Mouse (Mus musculus) CH12.LX (cell line): ENCODE results near the gene Smtnl2. TPM values are rescaled to one million over a fixed set of nuclear protein-coding genes. Genes with fewer than 3 reads are reported as not detected.

ENCODE experiments used
- DNase-seq: peaks from one replicate; pipeline ENCODE4 v3.0.0-alpha.2; 2013; ENCODE audit errors: extremely low read depth
- H3K27ac ChIP-seq: 2 replicates; pipeline ENCODE4 v1.5.1; 2012; ENCODE audit warnings: low read depth, mild to moderate bottlenecking, control low read depth, moderate library complexity; ENCODE audit not compliant: insufficient read depth
- H3K27me3 ChIP-seq: replicated peaks from 2 replicates; pipeline ENCODE3; 2012; ENCODE audit warnings: inconsistent platforms
- H3K36me3 ChIP-seq, 2 experiments: replicated peaks in 1 of 2; 2 replicates each; pipeline versions ENCODE3 to v1.6.1; 2012; ENCODE audit warnings: inconsistent platforms in 1 of 2, low read length in 1 of 2, mild to moderate bottlenecking in 1 of 2, mixed read lengths in 1 of 2, moderate library complexity in 1 of 2; ENCODE audit not compliant: control insufficient read depth in 1 of 2, insufficient read depth in 1 of 2
- H3K4me1 ChIP-seq, 2 experiments: 2 replicates each; pipeline ENCODE4 v1.6.1; 2012; ENCODE audit warnings: inconsistent platforms in 1 of 2, moderate library complexity in 1 of 2; ENCODE audit not compliant: insufficient read depth in 2 of 2, control insufficient read depth in 1 of 2
- H3K4me2 ChIP-seq: 2 replicates; pipeline ENCODE4 v1.6.1; 2012; ENCODE audit warnings: low read depth, mild to moderate bottlenecking, control low read depth; ENCODE audit not compliant: poor library complexity, insufficient read depth, severe bottlenecking
- H3K4me3 ChIP-seq, 3 experiments: fragments of 150-350 bp in 1 of 3; sonication (generic) in 1 of 3; replicated peaks in 1 of 3; 2 replicates each; pipeline versions ENCODE3 to v1.5.1; 2011 to 2012; ENCODE audit warnings: low read depth in 2 of 3, low read length in 2 of 3, mild to moderate bottlenecking in 2 of 3, moderate library complexity in 2 of 3, control low read depth in 1 of 3, improper control_type of control experiment in 1 of 3, inconsistent platforms in 1 of 3, mixed read lengths in 1 of 3; ENCODE audit not compliant: poor library complexity in 1 of 3
- H3K79me2 ChIP-seq: replicated peaks from 2 replicates; pipeline ENCODE4 v1.6.1; 2012; ENCODE audit warnings: mild to moderate bottlenecking, moderate library complexity; ENCODE audit not compliant: control insufficient read depth, poor library complexity, insufficient read depth, severe bottlenecking; ENCODE audit errors: extremely low read depth
- H3K9ac ChIP-seq: 2 replicates; pipeline ENCODE4 v1.6.1; 2012; ENCODE audit warnings: low read depth, mild to moderate bottlenecking, control low read depth, moderate library complexity; ENCODE audit not compliant: insufficient read depth
- H3K9me3 ChIP-seq: replicated peaks from 2 replicates; pipeline ENCODE3; 2012; ENCODE audit warnings: low read length, inconsistent platforms, mixed read lengths
- CTCF ChIP-seq, 2 experiments: IDR thresholded peaks in 1 of 2; conservative IDR thresholded peaks in 1 of 2; 2 replicates each; pipeline ENCODE4 v1.5.1; 2011 to 2012; ENCODE audit warnings: low read depth in 2 of 2, low read length in 2 of 2, improper control_type of control experiment in 1 of 2, inconsistent platforms in 1 of 2, mild to moderate bottlenecking in 1 of 2, moderate library complexity in 1 of 2
- E2F4 ChIP-seq: IDR thresholded peaks from 2 replicates; pipeline ENCODE4 v1.6.1; 2011; ENCODE audit warnings: low read depth, low read length, improper control_type of control experiment; ENCODE audit not compliant: insufficient replicate concordance
- ELF1 ChIP-seq: IDR thresholded peaks from 2 replicates; pipeline ENCODE4 v1.6.1; 2014; ENCODE audit warnings: low read depth, mild to moderate bottlenecking, inconsistent platforms, low read length, improper control_type of control experiment
- ETS1 ChIP-seq: conservative IDR thresholded peaks from 2 replicates; pipeline ENCODE4 v1.6.1; 2012; ENCODE audit warnings: low read depth, mild to moderate bottlenecking, inconsistent platforms, low read length, improper control_type of control experiment, moderate library complexity
- HCFC1 ChIP-seq: IDR thresholded peaks from 2 replicates; pipeline ENCODE4 v1.6.1; 2012; ENCODE audit warnings: low read depth, mild to moderate bottlenecking, inconsistent platforms, low read length, improper control_type of control experiment
- IRF4 ChIP-seq: IDR thresholded peaks from 2 replicates; pipeline ENCODE4 v1.6.1; 2014; ENCODE audit warnings: low read depth, mild to moderate bottlenecking, inconsistent platforms, low read length, improper control_type of control experiment
- JUND ChIP-seq: conservative IDR thresholded peaks from 2 replicates; pipeline ENCODE4 v1.6.1; 2011; ENCODE audit warnings: low read depth, low read length, improper control_type of control experiment
- MAZ ChIP-seq: IDR thresholded peaks from 2 replicates; pipeline ENCODE4 v1.6.1; 2012; ENCODE audit warnings: low read depth, mild to moderate bottlenecking, inconsistent platforms, low read length, improper control_type of control experiment, moderate library complexity
- MEF2A ChIP-seq: IDR thresholded peaks from 2 replicates; pipeline ENCODE4 v1.6.1; 2014; ENCODE audit warnings: low read depth, mild to moderate bottlenecking, inconsistent platforms, low read length, improper control_type of control experiment, borderline replicate concordance
- MXI1 ChIP-seq: IDR thresholded peaks from 2 replicates; pipeline ENCODE4 v1.6.1; 2011; ENCODE audit warnings: mild to moderate bottlenecking, low read depth, low read length, improper control_type of control experiment
- NELFE ChIP-seq: IDR thresholded peaks from 2 replicates; pipeline ENCODE4 v1.6.1; 2011; ENCODE audit warnings: low read depth, low read length, improper control_type of control experiment
- POLR2A ChIP-seq: IDR thresholded peaks from 2 replicates; pipeline ENCODE4 v1.6.1; 2011; ENCODE audit warnings: low read depth, mild to moderate bottlenecking, improper control_type of control experiment, low read length
- POLR2AphosphoS2 ChIP-seq: IDR thresholded peaks from 2 replicates; pipeline ENCODE4 v1.6.1; 2011; ENCODE audit warnings: low read depth, low read length, improper control_type of control experiment
- RCOR1 ChIP-seq: conservative IDR thresholded peaks from 2 replicates; pipeline ENCODE4 v1.6.1; 2012; ENCODE audit warnings: low read depth, mild to moderate bottlenecking, inconsistent platforms, low read length, improper control_type of control experiment
- SIN3A ChIP-seq: IDR thresholded peaks from 2 replicates; pipeline ENCODE4 v1.6.1; 2012; ENCODE audit warnings: low read length, improper control_type of control experiment, inconsistent platforms
- SMC3 ChIP-seq: IDR thresholded peaks from 2 replicates; pipeline ENCODE4 v1.6.1; 2011; ENCODE audit warnings: low read depth, low read length, improper control_type of control experiment
- TBP ChIP-seq: conservative IDR thresholded peaks from 2 replicates; pipeline ENCODE4 v1.6.1; 2011; ENCODE audit warnings: low read depth, low read length, improper control_type of control experiment
- TCF12 ChIP-seq: IDR thresholded peaks from 2 replicates; pipeline ENCODE4 v1.6.1; 2014; ENCODE audit warnings: low read depth, mild to moderate bottlenecking, inconsistent platforms, low read length, improper control_type of control experiment
- ZNF384 ChIP-seq: IDR thresholded peaks from 2 replicates; pipeline ENCODE4 v1.6.1; 2012; ENCODE audit warnings: low read depth, low read length, improper control_type of control experiment, inconsistent platforms
- dilution Hi-C: fragments of 300-500 bp; cut with MboI; formaldehyde crosslinking; loops from 2 replicates; pipeline ENCODE4 v1.14.3; 2020; ENCODE audit warnings: low sequenced_read_pairs; ENCODE audit not compliant: extremely low pct_unique_long_range_greater_than_20kb, extremely low pct_ligation_motif_present
- in situ Hi-C: fragments of 300-500 bp; cut with MboI; formaldehyde crosslinking; loops from 3 replicates; pipeline ENCODE4 v1.14.3; 2019; ENCODE audit warnings: low sequenced_read_pairs, low pct_ligation_motif_present, low pct_unique_long_range_greater_than_20kb, mixed read lengths
- polyA plus RNA-seq: library from polyadenylated mRNA; unstranded; fragments of >175 nt; gene quantifications from 2 replicates; pipeline ENCODE4 v1.2.1, GENCODE M21; 2012; ENCODE audit warnings: low read depth; ENCODE audit not compliant: insufficient read length
- total RNA-seq, 2 experiments: library from RNA; depleted of rRNA; stranded (reverse); fragments of 300-350 nt in 1 of 2; fragments of >200 nt in 1 of 2; gene quantifications; 2 replicates each; pipeline ENCODE4 v1.2.3; 2012 to 2014

The Smtnl2 gene
- total and polyA plus RNA-seq, 3 experiments = 0.47 TPM; not detected in 1

DNA sequence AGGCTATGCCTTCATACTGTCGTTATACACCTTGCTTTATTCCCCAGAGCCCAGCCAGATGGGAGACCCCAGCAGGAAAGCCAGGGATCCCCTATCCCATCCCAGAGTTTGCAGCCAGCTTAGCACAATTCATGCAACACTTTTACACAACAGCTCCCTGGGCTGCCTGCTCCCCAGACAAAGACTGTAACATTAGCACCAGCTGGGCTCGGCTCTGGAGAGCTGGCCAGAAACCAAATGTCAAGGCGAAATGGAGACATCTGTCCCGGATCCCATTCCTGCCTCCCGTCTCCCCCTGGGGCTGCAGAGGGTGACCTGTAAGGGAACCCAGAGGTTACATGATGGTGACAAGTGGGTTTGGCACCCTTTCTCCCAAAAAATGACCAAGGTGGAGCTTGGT, 17.8 kb downstream of the Smtnl2 start:
- Histone ChIP-seq H3K4me1 (no peaks in the 10 kb centered on the region), H3K4me3 (no peak overlapping the region), H3K27me3 (peaks cover 86% of the 10 kb centered on the region), H3K36me3 (no peaks in the 10 kb centered on the region), H3K27ac (no peak overlapping the region), H3K9me3 (no peaks in the 10 kb centered on the region), H3K4me2 (no peak overlapping the region), H3K9ac (no peak overlapping the region)
- DNase-seq = no peak
- in situ Hi-C loops = no loop called here
- dilution Hi-C loops = no loop called here
- TF ChIP-seq MAZ (no peak), TCF12 (no peak), ELF1 (no peak), E2F4 (no peak), JUND (no peak), MEF2A (no peak), POLR2AphosphoS2 (no peak), RCOR1 (no peak), NELFE (no peak), IRF4 (no peak), SMC3 (no peak), HCFC1 (no peak)
- TF ChIP-seq, all 38 proteins: peak for 0
- H3K79me2 ChIP-seq = no peaks in the 10 kb centered on the region

DNA sequence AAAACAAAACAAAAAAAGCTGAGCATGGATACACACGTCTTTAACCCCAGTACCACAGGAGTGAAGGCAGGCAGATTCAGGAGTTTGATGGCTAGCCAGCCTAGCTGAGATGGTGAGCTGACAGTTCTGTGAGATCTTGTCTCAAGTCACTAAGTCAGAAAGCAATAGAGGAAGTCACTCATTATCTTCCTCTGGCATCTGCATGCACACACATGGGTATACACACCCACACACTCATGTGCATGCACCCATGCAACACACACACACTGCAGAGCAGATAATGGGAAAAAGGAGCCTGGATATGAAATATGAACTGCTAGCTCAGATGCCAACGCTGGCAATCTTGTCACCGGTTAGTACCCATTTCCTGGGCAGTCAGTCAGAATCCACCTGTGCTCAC, 18.3 kb downstream of the Smtnl2 start:
- peaks cover 88% of the 10 kb centered on the region for H3K27me3 ChIP-seq
- H3K79me2 ChIP-seq = no peaks in the 10 kb centered on the region
- no peak overlapping the region for H3K9ac ChIP-seq
- no peak overlapping the region for H3K27ac ChIP-seq
- DNase-seq = no peak
- H3K9me3 ChIP-seq = no peaks in the 10 kb centered on the region
- in situ Hi-C loops (no loop called here), dilution Hi-C loops (no loop called here)
- no peak overlapping the region for H3K4me2 ChIP-seq
- H3K4me3 ChIP-seq = no peak overlapping the region
- H3K4me1 ChIP-seq = no peaks in the 10 kb centered on the region
- H3K36me3 ChIP-seq = no peaks in the 10 kb centered on the region
- no peak for TF ChIP-seq POLR2A
- no peak for TF ChIP-seq CTCF (conservative IDR thresholded peaks at IDR 0.05 in 1 of 2, IDR thresholded peaks at IDR 0.05 in 1 of 2; ENCODE audit: low read depth in 2 of 2, low read length in 2 of 2)
- no peak for TF ChIP-seq ZNF384

DNA sequence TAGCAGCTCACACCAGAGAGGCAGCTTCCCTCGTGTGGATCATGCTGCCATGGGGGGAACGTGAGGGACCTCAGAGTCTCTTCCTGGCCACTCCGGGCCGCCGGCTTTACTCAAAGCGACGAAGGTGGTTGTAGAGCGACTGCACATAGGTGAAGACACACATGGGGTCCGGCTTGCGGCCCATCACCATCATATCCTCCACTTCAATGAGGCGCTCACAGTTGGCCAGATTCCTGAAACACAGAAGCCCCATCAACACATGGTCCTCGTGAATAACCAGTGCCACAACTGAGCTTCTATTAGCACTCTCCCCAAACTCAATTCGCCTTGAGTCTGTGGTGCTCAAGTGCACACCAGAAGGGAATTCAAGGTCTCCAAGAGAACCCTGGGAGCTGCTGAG, 20.3 kb downstream of the Smtnl2 start:
- Histone ChIP-seq H3K79me2 (no peaks in the 10 kb centered on the region), H3K27ac (no peak overlapping the region), H3K9me3 (no peaks in the 10 kb centered on the region), H3K36me3 (no peaks in the 10 kb centered on the region), H3K9ac (no peak overlapping the region), H3K27me3 (peaks cover 80% of the 10 kb centered on the region), H3K4me1 (no peaks in the 10 kb centered on the region), H3K4me3 (no peak overlapping the region), H3K4me2 (no peak overlapping the region)
- no peak for DNase-seq
- in situ Hi-C loops (no loop called here), dilution Hi-C loops (no loop called here)
- no peak for TF ChIP-seq ETS1
- no peak for TF ChIP-seq MXI1
- TF ChIP-seq SIN3A = no peak
- no peak for TF ChIP-seq TBP
